Mouse (Mus musculus): Measurements from ENCODE around the gene Cdc42bpa.

GRCm38 (mm10) chr1:180118233-180118632 is 158.0 kb downstream of the Cdc42bpa start:
- no peak for TF ChIP-seq CTCF (IDR thresholded peaks at IDR 0.05; ENCODE audit: low read depth)
- no peak for TF ChIP-seq EP300 (IDR thresholded peaks at IDR 0.05; ENCODE audit: low read depth)
